Mouse (Mus musculus): ENCODE results near the gene Cblc. TPM values are rescaled to one million over a fixed set of nuclear protein-coding genes. Genes with fewer than 3 reads are reported as not detected.

Cblc gene
- 4.6 and 5.1 TPM in 2 replicates for polyA plus RNA-seq (2012; rRNA removed)

DNA sequence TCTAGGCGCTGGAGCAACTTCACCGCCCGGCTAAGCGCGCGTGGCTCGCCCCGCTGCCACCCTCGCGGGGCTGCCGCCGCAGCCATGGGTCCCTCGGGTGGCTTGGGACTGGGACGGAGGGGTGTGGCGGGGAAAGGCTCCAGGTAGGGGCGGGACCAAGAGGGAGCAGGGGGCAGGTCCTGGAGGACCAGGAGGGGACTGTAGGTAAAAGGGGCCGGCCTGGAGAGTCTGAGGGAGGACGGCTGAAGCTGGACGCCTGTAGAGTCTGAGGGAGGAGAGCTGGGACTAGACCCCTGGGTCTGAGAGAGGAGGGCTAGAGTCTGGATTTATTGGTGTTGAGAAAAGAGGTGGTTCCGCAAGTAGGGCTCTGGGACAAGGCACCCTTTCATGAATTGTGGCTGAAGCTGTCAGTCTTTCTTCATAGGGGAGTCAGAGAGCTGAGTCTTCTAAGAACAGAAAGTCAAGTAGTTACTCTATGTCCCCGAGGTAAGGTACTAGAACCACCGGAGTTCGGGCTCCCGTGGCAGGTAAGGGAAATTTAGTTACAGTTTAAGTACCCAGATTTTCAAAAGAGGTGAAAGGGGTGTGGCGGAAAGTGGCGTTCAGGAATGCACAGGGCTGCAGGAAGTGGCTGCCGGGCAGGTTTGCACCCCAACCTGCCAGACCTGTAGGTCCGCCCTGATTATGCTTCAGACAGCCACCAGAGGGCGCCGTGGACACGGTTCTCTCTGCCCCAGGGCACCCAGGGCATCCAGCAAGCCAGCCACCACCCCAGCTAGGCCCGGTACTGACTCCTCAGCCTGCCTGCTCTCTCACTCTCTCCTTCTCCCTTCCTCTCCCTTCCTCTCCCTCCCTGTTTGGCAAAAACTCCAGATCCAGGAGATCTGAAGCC, at the start of gene Cblc:
Gene Cblc (minus strand): TSS at position 113 of the 892 bp plus-strand sequence.

DNA sequence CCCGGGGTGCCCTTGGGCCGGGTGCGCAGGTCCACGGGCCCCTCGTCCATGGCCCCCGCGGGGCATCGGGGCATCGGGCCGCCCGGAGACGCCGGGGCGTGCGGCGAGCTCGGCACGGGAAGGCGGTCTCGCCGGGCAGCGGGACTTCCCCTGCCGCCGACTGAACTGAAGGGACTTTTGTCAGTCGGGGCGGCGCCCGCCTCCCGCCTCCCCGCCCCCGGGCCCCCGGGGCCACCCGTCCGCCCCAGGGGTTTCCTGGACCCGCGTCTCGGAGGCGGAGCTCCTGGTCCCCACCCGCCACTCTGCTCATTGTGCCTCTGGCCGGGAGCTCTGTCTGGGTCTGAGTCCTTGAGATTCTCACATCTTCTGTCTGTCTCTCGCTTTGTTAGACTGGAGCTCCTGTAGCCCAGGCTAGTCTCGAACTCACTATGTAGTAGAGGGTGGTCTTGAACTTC, 26.0 kb upstream of the Cblc start, which contains the start of gene Bcl3:
Gene Bcl3 (minus strand): TSS at position 167 of the 455 bp plus-strand sequence.

DNA sequence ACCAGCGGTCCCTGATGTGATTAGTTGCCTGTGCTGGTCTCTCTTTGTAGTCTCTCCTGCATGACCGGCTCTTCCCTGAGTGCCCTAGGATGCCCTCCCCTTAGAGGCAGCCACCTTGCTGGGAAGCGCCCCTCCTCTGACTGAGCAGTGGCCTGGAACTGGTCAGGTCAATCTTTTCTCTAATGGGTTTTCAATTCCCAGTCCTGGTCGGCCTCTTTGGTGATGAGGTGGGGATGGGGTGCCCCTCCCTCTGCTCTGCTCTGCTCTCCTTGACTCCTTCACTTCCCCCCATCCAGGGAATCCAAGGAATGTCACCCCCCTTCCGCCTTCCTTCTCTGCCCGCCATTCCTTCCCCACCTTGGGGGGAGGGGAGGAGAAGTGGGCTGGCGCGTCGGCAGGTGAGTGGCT, 25.6 kb downstream of the Cblc start, which contains the start of gene Bcam:
Gene Bcam (minus strand): TSS at position 33 of the 408 bp plus-strand sequence.

DNA sequence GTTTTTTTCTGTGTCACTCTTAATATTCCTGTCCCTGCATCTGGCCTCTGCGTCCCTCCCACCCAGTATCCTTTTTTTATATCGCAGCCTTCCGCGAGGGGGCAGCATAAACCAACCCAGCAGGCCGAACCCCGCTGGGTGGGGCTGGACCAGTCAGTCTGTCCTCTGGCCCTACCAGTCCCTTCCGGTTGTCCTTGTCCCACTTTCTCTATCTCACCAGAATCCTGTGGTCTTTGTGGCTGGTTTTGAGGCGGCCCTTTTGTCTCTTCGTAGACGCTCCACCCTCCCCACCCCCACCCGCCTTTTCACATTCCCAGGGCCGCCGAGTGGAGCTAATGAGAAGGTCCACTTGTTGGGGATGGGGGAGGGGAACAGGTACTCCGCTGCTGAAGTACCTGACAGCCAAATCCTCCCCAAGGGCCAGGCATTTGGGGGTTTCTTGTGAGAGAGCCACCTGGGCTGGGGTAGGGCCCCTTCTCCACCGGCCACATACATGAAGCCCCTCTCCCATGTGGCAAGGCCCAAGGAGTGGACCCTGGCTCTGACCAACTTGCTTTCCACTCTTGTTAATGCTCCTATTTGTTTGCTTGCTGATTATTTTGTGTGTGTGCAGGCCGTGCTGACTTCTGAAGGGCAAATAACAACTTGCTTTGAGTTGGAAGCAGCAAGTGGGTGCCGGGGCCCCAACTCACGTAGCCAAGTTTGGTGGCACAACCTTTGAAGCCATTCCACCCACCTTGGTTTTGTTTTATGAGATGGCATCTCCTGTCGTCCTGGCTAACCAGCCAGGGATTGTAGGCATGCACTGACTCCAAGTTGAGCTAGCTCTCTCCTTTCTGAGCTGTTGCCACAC, 46.2 kb downstream of the Cblc start, which contains the start of gene Nectin2:
Gene Nectin2 (minus strand): TSS at position 267 of the 853 bp plus-strand sequence.

Other genes with a start within 250 kb of the Cblc start
- gene Ppp1r37, start 233.7 kb downstream of the Cblc start, polyA plus RNA-seq (2012; rRNA removed), result 21.3 and 26.8 TPM in 2 replicates
- gene Zfp296, start 219.5 kb downstream of the Cblc start, polyA plus RNA-seq (2012; rRNA removed), result 0.81 and 0.85 TPM in 2 replicates
- 28.8 and 31.3 TPM in 2 replicates for gene Gemin7, start 219.2 kb downstream of the Cblc start, polyA plus RNA-seq (2012; rRNA removed)
- gene Clasrp, start 192.3 kb downstream of the Cblc start, polyA plus RNA-seq (2012; rRNA removed), result 17.9 and 24.7 TPM in 2 replicates
- 2.1 and 2.4 TPM in 2 replicates for gene Relb, start 167.4 kb downstream of the Cblc start, polyA plus RNA-seq (2012; rRNA removed)
- gene Clptm1, start 131.8 kb downstream of the Cblc start, polyA plus RNA-seq (2012; rRNA removed), result 27.7 and 29.1 TPM in 2 replicates
- 1,005 and 1,068 TPM in 2 replicates for gene Apoc2, start 118.9 kb downstream of the Cblc start, polyA plus RNA-seq (2012; rRNA removed)
- 12.7 and 26.8 TPM in 2 replicates for gene Gm44805, start 115.4 kb downstream of the Cblc start, polyA plus RNA-seq (2012; rRNA removed)
- gene Apoc4, start 115.3 kb downstream of the Cblc start, polyA plus RNA-seq (2012; rRNA removed), result 1,034 and 1,247 TPM in 2 replicates
- gene Apoc1, start 104.1 kb downstream of the Cblc start, polyA plus RNA-seq (2012; rRNA removed), result 1,023 and 1,218 TPM in 2 replicates
- 14,325 and 17,049 TPM in 2 replicates for gene Apoe, start 97.6 kb downstream of the Cblc start, polyA plus RNA-seq (2012; rRNA removed)
- 37.0 and 43.6 TPM in 2 replicates for gene Tomm40, start 81.4 kb downstream of the Cblc start, polyA plus RNA-seq (2012; rRNA removed)
- gene Nectin2, start 46.3 kb downstream of the Cblc start, polyA plus RNA-seq (2012; rRNA removed), result 27.6 and 31.3 TPM in 2 replicates
- gene Bcam, start 25.8 kb downstream of the Cblc start, polyA plus RNA-seq (2012; rRNA removed), result 11.0 and 11.6 TPM in 2 replicates
- 4.7 and 4.8 TPM in 2 replicates for gene Bcl3, start 26.0 kb upstream of the Cblc start, polyA plus RNA-seq (2012; rRNA removed)
- gene Gm19345, start 55.2 kb upstream of the Cblc start, polyA plus RNA-seq (2012; rRNA removed), result 0.10 and 0.15 TPM in 2 replicates
- gene Ceacam16, start 64.5 kb upstream of the Cblc start, polyA plus RNA-seq (2012; rRNA removed), result 0.06 and 0.13 TPM in 2 replicates
- gene Ceacam19, start 91.2 kb upstream of the Cblc start, polyA plus RNA-seq (2012; rRNA removed), result not detected in 2 replicates
- gene Pvr, start 124.4 kb upstream of the Cblc start, polyA plus RNA-seq (2012; rRNA removed), result 5.7 and 6.1 TPM in 2 replicates
- gene Igsf23, start 153.9 kb upstream of the Cblc start, polyA plus RNA-seq (2012; rRNA removed), result 0.34 and 0.91 TPM in 2 replicates
- gene Ceacam20, start 168.6 kb upstream of the Cblc start, polyA plus RNA-seq (2012; rRNA removed), result 0.02 TPM in 1 of 2 replicates, not detected in the other
- gene Nlrp9b, start 194.7 kb upstream of the Cblc start, polyA plus RNA-seq (2012; rRNA removed), result not detected in 2 replicates

All from liver, embryonic 18 days (tissue).